Mouse (Mus musculus) adrenal gland, postnatal 14 days (tissue): ENCODE results near the gene Slc4a4. TPM values are rescaled to one million over a fixed set of nuclear protein-coding genes. Genes with fewer than 3 reads are reported as not detected.

Experiments
- DNase-seq: peaks from one replicate; pipeline ENCODE4 v3.0.0; 2021; ENCODE audit warnings: mixed read lengths
- total RNA-seq: library from RNA; stranded (reverse); gene quantifications from 2 replicates; pipeline ENCODE4 v1.2.3, GENCODE M21; 2021

The Slc4a4 gene
- total RNA-seq, 1 experiment from 2014 or later = 89.7 TPM

GRCm38 (mm10) chr5:89012456-89012855 is 125.8 kb downstream of the Slc4a4 start:
- DNase-seq = no peak

DNA sequence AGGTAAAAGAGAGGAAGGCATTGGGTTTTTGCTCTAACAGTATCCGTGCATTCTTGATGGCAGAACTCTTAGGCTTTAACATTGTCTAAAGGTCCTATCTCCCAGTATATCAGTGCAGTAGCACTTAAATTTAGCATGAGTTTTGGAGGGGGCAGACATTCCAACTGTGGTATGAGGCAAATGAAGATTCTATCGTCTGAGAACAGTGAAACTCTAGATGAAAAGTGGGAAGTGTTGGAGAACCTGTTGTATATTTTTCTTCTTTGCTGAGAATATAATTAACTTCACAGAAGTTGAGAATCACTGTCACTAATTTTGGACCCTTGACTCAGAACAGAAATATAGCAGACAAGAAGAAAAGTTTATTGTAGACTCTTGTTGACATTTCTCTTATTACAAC is 128.2 kb downstream of the Slc4a4 start:
- no peak for DNase-seq

DNA sequence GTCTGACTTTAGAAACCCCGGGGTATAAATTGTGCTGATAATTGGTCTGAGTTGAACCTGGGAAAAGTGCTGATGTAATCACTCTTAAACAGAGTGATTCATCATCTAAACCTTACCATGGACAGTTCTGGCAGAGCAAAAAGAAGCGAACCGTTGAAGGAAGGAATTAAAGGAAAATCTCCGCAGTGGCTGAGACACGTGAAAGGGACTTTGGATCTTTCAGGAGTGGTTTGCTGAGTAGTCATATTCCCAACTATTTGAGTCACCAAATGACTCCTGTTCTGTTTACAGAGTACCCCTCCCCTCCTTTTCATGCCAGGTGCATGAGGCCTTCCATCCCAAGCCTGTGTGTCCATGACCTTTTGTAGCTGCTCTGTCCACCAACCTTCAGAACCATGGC is 129.3 kb downstream of the Slc4a4 start:
- no peak for DNase-seq

DNA sequence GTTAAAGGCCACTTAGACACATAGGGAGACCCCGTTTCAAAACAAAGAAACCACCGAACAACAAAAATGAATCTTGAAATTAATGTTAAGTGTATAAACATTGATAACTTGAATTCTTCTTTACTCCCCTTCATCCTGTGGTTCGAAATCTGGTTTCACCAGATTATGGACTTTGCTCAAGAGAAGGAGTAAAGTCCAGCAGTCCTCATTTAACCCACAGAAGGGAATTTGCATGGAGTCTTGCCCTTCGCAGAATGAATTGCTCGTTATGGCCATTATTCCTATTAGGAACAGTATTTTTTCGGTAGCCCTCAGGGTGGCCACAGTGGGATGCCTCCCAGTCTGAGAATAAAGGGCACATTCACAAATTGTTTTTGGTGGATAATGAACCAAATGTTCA is 131.9 kb downstream of the Slc4a4 start:
- DNase-seq = no peak

GRCm38 (mm10) chr5:89024413-89024812 is 137.8 kb downstream of the Slc4a4 start:
- no peak for DNase-seq

- DNase-seq = no peak
Measured at GRCm38 (mm10) chr5:89027518-89028085, 141.0 kb downstream of the Slc4a4 start.

GRCm38 (mm10) chr5:89032647-89033046 is 146.0 kb downstream of the Slc4a4 start:
- peak; percentile 28 for DNase-seq

GRCm38 (mm10) chr5:89033256-89033655 is 146.6 kb downstream of the Slc4a4 start:
- DNase-seq = peak; percentile 38

DNA sequence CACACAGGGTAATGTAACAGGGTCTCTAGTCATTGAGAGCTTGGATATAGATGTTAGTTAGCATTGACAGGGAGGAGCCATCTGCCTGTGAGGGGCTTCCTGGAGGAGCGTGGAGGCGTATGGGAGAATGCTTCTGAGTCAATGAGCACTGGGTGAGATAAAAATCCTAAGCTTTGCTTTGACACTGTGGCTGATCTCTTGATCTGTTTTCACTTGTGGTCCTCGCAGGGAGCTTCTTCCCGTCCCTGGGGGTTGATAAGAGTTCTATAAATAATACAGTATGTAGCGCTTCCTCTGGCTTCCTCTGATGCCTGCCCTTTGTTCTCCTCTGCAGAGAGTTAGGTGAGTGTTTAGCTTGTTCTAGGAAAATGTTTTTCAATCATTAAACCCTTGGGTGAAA is 149.5 kb downstream of the Slc4a4 start:
- DNase-seq = no peak

GRCm38 (mm10) chr5:89040814-89041213 is 154.2 kb downstream of the Slc4a4 start:
- DNase-seq = peak; percentile 58

- DNase-seq = no peak
Measured at GRCm38 (mm10) chr5:89043846-89044245, 157.2 kb downstream of the Slc4a4 start.

DNA sequence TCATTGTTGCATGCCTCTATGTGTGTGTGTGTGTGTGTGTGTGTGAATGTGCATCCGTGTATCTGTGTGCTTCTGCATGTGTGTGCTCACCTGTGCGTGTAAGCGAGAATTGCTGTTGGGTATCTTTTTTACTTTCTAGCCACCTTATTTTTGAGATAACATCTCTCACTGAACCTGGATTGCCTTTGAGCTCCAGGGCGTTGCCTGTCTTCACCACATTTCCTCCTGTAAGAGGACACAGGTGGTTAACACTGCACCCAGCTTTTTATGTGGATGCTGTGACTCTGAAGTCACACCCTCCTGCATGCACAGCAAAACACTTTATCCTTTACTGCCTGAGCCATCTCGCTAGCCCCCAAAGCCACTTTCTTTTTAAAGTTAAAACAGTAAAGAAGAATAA is 158.2 kb downstream of the Slc4a4 start:
- no peak for DNase-seq

DNA sequence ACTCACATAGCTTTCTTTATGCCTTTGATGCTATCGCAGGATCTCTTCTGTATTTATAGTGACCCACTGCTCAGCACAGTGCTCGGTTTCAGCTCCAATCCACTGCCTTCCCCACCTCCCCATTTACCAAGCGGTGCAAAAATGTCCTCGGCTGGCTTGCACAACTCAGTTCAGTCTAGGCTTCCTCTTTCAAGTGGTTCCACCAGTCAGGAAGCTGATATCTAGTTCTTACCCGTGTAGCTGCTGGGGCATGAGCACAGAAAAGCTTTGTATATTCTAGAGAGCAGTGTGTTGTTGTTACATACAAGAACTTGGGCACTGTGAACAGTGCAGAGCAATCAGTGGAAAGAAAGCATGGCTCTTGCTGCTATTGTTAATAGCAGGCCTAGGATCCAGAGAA is 165.0 kb downstream of the Slc4a4 start:
- DNase-seq = no peak

GRCm38 (mm10) chr5:89052230-89052629 is 165.6 kb downstream of the Slc4a4 start:
- no peak for DNase-seq

GRCm38 (mm10) chr5:89055656-89056055 is 169.0 kb downstream of the Slc4a4 start:
- DNase-seq = no peak

DNA sequence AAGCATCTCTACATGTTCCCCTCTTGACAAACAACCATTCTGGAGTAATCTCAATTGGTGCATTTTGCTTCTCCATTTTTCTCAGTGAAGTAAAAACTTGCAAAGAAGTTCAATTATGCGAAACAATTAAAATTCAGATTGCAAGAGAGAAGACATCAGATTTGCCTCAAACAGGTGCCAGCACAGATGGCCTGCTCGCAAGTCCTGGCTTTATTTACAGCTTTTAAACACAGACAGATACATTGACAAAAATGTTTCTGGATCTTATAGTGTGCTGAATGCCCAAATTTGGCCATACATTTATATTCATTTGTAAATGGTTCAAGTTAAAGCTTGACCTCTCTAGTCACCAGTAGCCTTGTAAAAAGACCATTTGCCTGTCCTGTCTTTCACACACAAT is 169.8 kb downstream of the Slc4a4 start:
- no peak for DNase-seq

- DNase-seq = no peak
Measured at GRCm38 (mm10) chr5:89061097-89061496, 174.5 kb downstream of the Slc4a4 start.

GRCm38 (mm10) chr5:89062286-89062685 is 175.7 kb downstream of the Slc4a4 start:
- DNase-seq = no peak

DNA sequence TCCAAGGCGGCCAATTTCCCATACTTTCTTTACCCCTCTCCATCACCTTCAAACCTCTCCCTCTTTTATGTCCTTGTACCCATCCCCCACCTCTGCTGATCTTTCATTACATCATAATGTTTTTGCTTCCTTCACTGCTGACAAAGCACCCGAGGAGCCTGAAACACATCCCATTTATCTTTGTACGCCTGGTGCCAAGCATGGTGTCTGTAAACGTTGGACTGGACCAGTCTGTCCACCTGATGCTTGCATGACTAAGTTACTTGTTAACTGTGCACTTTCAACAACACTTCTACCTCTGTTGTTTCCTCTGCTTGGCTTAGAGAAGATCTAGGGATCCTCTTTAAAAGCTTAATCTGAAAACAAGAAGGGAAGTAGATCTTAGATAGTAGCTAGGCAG is 180.5 kb downstream of the Slc4a4 start:
- DNase-seq = no peak

DNA sequence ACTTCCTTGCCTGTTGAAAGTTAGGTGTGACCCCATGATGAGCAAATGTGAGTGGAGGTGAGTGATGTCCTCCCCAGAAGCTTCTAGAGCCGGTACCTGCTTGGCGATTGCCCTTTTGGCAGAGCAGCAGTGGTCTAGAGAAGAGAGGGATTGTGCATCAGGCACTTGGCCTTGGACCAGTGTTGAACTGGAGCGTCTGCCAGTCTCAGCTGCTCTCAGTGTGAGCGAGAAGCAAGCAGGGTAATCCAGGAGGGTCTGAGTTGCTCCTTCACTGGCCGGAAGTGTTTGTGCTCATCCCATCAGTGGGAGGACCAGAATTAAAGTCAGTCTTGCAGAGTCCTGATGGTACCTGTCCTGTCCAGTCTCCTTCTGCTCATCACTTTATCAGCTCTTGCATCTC is 181.5 kb downstream of the Slc4a4 start:
- no peak for DNase-seq

DNA sequence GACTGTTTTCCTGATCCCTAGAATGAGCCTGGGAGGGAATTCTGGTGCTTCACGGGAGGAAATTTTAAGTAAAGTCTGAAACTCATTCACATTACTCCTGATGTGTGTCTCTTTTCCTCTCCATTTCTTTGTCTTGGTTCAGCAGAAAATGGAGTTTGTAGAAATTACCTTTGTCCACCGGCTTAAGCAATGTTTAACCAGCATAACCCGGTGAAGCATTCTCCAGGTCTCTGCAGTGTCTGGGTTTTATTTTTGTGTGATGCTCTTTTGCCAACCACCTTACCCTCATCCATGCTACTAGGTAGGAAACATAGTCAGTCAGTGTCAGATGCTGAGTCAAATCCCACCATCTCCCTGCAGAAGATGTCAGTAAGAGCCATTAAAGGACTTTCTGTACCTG is 183.4 kb downstream of the Slc4a4 start:
- no peak for DNase-seq

DNA sequence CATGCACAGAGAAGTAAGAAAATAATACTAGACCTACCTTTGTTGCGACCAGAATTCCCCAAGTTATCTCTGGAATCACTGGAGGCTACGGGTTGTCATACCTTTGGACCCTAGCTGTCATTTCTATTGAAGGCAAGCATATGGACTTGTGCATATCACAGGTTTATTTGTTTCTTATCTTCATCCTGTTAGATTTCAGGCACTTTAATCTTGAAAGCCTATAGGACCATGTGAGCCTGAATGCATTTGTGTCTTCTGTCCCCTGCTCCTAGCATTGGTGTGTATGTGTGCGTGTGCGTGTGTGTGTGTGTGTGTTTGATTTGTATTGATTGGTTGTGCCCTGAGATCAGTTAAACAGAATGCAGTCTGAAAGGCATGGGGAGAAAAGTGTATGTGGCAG is 185.3 kb downstream of the Slc4a4 start:
- DNase-seq = no peak

- DNase-seq = no peak
Measured at GRCm38 (mm10) chr5:89077711-89078110, 191.1 kb downstream of the Slc4a4 start.

- DNase-seq = no peak
Measured at GRCm38 (mm10) chr5:89083476-89083875, 196.9 kb downstream of the Slc4a4 start.

DNA sequence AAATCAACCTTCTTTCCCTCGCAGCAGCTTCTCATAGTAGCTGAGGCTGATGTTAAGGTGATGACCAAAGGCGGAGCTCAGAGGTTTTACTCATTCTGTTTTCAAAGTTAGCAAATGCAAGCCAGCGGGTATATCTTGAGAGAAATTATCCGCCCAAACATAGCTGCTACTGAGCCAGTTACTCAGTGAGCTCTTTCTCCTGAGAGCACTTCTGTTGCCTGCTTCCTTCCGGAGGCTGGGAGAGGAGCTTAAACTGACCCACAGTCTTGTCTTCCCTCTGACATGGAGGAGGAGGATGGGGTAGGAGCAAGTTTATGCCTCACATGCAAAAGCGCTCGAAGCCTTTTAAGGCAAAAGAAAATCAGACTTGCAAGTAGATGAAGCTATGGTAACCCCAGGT is 201.3 kb downstream of the Slc4a4 start:
- no peak for DNase-seq
